Mouse (Mus musculus) brain, adult 2 months (tissue): ENCODE measurements at regions not wholly inside any gene's neighbourhood (a gene's known extent, or its start where the extent isn't known, plus 50 kb on each side); places are given as distances from the start of the nearest gene placed in this dataset.
A peak's percentile ranks its signal among the peaks of the same experiment; 100 is the strongest.

Experiments used
- DNase-seq: peaks from one replicate; pipeline ENCODE4 v3.0.0; 2011; ENCODE audit warnings: low read depth, low spot score

- peak; percentile 92 for DNase-seq
These were observed 205.2 kb upstream of the A230072I06Rik start for GRCm38 (mm10) chr8:12073311-12073999.

DNA sequence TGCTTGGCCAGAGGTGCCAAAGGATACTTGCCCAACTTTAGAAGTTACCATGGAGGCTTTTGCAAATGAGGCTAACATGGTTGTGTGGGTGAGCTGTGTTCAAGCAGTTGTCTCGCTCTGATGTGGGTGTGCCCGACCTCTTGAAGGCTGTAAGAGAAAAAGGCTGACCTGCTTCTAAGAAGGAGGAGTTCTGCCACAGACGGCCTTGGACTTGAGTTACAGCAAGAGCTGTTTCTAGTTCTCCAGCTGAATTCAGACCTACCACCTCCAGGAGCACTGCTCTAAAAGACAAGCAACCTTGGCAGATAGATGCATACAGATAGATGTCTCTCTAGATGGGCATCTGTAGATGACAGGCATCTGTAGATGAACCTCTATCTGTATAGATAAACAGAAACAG lies 202.7 kb upstream of the A230072I06Rik start:
- DNase-seq = no peak

GRCm38 (mm10) chr8:12076811-12077375 lies 201.7 kb upstream of the A230072I06Rik start:
- no peak for DNase-seq

DNA sequence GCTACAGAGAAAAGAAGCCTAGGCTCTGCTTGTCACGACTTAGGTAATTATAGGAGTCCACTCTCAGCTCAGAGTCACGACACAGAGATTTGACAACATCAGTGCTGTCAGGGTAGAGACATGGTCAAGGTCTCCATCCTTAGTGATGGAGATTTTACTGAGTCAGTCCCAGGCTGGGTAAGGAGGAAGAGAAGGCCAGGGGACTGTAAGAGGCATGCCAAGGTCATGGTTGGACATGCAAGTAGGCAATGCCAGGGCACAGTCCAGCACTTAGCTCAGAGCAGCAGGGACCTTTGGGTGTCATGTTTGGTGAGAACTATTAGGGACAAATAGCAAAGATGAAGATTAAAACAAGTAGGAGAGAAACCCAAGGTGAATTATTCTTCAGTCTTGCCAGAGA lies 200.7 kb upstream of the A230072I06Rik start:
- DNase-seq = no peak

- DNase-seq = peak; percentile 34
These were observed 199.7 kb upstream of the A230072I06Rik start for GRCm38 (mm10) chr8:12078679-12079566.

- DNase-seq = no peak
These were observed 197.1 kb upstream of the A230072I06Rik start for GRCm38 (mm10) chr8:12081536-12081935.

DNA sequence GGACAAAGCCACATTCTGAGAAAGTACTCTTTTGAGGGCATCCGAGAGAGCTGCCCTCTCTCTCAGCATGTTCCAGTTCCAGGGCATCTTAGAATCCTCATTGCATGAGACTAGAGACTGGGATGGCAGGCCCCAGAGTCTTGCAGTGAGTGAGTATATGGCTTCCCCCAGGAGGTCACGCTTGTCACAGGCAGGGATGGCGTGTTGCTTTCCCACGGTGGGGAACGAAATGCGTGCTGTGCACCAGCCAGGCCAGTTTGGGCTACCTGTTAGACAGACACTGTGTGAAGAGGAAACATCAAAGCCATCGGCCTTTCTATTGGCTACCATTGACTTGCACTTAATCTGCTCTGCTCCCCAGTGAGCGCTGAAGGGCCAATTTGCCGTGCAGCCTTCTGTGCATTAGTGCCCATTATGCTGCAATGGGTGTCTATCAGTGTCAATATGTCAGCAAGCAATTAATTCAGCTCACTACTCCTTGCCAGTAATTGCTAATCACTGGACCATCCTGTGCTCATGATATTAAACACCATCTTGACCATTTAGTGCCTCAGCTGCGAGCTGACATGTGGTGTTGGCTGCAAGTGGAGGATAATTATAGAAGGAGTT lies 191.3 kb upstream of the A230072I06Rik start:
- DNase-seq = no peak

- DNase-seq = no peak
These were observed 178.5 kb upstream of the A230072I06Rik start for GRCm38 (mm10) chr8:12100145-12100544.

GRCm38 (mm10) chr8:12103296-12103695 lies 175.3 kb upstream of the A230072I06Rik start:
- DNase-seq = no peak

DNA sequence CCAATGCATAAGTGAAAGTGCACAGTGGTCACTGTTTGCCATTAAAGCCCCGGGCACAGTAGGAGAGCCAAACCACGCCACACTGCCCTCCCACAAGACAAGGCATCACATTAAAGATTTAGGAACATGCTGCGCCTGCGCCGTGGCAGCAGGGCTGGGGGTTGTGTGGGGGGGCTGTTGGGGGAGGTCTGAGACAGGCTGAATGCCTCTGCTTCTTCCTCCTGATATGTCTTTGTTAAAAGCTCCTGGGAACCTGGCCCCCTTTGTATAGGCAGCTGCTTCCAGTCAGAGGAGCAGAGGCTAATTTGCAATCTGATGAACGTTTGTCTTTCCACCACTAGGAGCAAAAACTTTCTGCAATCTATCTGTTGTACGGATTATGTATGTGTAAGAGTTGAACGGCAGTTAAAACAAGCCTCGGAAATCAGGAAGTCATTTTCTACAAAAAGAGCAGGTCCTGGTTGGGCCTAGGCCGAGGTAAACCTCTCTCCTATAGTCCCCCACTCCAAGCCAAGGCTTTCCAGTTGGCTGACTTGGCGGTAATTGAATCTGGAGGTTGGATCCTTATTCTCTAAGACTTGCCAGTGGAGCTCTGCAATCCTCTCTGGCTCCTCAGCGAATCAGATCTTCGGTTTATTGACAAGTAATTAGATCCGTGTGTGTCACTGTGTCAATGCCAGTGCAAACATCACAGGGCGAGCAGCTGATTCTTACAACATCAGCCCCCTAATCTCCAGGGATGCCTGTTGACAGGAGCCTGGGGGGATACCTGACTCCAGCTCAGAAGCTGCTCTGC lies 173.3 kb upstream of the A230072I06Rik start:
- no peak for DNase-seq

DNA sequence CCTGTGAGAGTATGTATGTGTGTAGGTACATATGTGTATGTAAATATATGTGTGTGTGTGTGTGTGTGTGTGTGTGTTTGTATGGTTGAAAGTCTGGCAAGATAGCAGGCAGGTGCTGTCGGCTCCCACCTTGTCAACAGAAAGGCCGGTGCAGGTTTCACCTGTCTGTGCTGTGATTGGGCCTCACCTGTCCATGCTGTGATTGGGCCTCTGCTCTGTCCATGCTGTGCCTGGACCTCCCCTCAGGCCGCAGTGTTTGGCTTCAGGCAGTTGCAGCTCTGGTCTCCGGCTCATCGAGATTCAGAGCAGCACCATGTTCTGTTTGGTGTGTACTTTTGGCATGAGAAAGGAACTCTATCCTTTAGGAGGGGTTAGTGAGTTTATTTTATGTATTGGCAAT lies 170.0 kb upstream of the A230072I06Rik start:
- DNase-seq = no peak

DNA sequence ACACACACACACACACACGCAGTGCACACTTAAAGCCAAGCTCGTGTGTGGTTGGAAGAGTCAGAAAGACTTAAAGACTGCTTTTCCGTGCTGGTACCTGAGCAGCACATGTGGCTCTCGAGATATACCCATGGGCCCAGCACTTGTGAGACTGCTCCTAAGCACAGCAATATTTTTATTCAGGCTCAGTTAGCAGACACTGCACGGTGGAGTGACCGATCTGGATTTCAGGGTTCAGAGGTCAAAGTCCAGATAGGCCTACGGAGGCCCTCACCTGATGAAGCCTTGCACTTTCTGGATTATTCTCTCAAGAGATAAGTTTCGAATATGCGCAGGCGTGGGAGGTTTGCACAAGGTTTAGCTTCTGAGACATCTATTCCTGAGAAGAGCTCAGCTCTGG lies 167.0 kb upstream of the A230072I06Rik start:
- DNase-seq = no peak

GRCm38 (mm10) chr8:12113023-12113422 lies 165.6 kb upstream of the A230072I06Rik start:
- no peak for DNase-seq

GRCm38 (mm10) chr8:12126374-12127001 lies 152.1 kb upstream of the A230072I06Rik start:
- peak; percentile 42 for DNase-seq

GRCm38 (mm10) chr8:12127106-12127800 lies 151.4 kb upstream of the A230072I06Rik start:
- DNase-seq = peak; percentile 28

- DNase-seq = peak; percentile 56
These were observed 150.7 kb upstream of the A230072I06Rik start for GRCm38 (mm10) chr8:12127801-12128490.

DNA sequence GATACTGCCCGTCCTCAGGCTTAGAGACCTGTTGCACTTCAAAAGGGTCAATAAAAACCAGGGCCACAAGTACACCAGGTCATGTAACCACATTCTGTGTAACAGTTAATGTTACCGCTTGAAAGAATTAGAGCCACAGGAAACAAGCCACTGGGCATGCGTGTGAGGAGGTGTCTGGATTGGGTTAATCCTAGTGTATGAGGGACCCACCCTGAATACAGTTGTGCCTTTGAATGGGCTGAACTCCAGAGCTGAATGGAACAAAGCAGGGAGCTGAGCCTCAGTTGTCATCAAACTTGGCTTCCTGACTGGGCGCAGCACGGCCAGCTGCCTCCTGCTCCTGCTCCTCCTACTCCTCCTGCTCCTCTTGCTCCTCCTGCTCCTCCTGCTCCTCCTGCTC lies 148.0 kb upstream of the A230072I06Rik start:
- DNase-seq = no peak

DNA sequence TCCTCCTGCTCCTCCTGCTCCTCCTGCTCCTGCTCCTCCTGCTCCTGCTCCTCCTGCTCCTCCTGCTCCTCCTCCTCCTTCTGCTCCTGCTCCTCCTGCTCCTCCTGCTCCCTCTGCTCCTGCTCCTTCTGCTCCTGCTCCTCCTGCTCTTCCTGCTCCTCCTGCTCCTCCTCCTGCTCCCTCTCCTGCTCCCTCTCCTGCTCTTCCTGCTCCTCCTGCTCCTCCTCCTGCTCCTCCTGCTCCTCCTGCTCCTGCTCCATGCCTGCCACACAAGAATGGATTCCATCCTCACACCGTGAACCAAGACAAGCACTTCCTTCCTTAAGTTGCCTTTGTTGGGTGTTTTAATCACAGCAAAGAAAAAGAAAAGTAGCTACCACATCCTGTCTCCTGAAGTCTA lies 144.4 kb upstream of the A230072I06Rik start:
- no peak for DNase-seq

GRCm38 (mm10) chr8:12135392-12136177 lies 143.0 kb upstream of the A230072I06Rik start:
- peak; percentile 8 for DNase-seq
